Mouse (Mus musculus) CH12.LX (cell line): ENCODE results near the gene Nup155. TPM values are rescaled to one million over a fixed set of nuclear protein-coding genes. Genes with fewer than 3 reads are reported as not detected.

ENCODE experiments used
- polyA plus RNA-seq: library from polyadenylated mRNA; unstranded; fragments of >175 nt; gene quantifications from 2 replicates; pipeline ENCODE4 v1.2.1, GENCODE M21; 2012; ENCODE audit warnings: low read depth; ENCODE audit not compliant: insufficient read length
- total RNA-seq, 2 experiments: library from RNA; depleted of rRNA; stranded (reverse); fragments of 300-350 nt in 1 of 2; fragments of >200 nt in 1 of 2; gene quantifications; 2 replicates each; pipeline ENCODE4 v1.2.3; 2012 to 2014

The Nup155 gene
- total and polyA plus RNA-seq, 3 experiments, result 37.4 to 45.0 (median 42.3) TPM

Other genes with a start within 250 kb of the Nup155 start
- gene Wdr70, start 10.1 kb upstream of the Nup155 start, total RNA-seq (2012; rRNA removed), result 20.9 and 21.9 TPM in 2 replicates
- 21.7 and 23.6 TPM in 2 replicates for gene Wdr70, start 10.1 kb upstream of the Nup155 start, total RNA-seq (2014; rRNA removed)
- 37.1 and 38.5 TPM in 2 replicates for gene Wdr70, start 10.1 kb upstream of the Nup155 start, polyA plus RNA-seq
- 3.6 and 3.7 TPM in 2 replicates for gene Cplane1, start 59.8 kb downstream of the Nup155 start, total RNA-seq (2012; rRNA removed)
- gene Cplane1, start 59.8 kb downstream of the Nup155 start, total RNA-seq (2014; rRNA removed), result 1.7 and 2.1 TPM in 2 replicates
- 4.1 and 5.9 TPM in 2 replicates for gene Cplane1, start 59.8 kb downstream of the Nup155 start, polyA plus RNA-seq